Mouse (Mus musculus) E14TG2a.4 (cell line): Measurements from ENCODE around the gene Nfe2l2.

Experiments
- CTCF ChIP-seq: conservative IDR thresholded peaks from 2 replicates; pipeline ENCODE4 v1.5.1; 2014; ENCODE audit warnings: low read length
- NANOG ChIP-seq: IDR thresholded peaks from 2 replicates; pipeline ENCODE4 v1.6.1; 2014; ENCODE audit warnings: borderline replicate concordance, low read length, mixed read lengths
- POU5F1 ChIP-seq: IDR thresholded peaks from 2 replicates; pipeline ENCODE4 v1.6.1; 2014; ENCODE audit warnings: low read length, borderline replicate concordance

DNA sequence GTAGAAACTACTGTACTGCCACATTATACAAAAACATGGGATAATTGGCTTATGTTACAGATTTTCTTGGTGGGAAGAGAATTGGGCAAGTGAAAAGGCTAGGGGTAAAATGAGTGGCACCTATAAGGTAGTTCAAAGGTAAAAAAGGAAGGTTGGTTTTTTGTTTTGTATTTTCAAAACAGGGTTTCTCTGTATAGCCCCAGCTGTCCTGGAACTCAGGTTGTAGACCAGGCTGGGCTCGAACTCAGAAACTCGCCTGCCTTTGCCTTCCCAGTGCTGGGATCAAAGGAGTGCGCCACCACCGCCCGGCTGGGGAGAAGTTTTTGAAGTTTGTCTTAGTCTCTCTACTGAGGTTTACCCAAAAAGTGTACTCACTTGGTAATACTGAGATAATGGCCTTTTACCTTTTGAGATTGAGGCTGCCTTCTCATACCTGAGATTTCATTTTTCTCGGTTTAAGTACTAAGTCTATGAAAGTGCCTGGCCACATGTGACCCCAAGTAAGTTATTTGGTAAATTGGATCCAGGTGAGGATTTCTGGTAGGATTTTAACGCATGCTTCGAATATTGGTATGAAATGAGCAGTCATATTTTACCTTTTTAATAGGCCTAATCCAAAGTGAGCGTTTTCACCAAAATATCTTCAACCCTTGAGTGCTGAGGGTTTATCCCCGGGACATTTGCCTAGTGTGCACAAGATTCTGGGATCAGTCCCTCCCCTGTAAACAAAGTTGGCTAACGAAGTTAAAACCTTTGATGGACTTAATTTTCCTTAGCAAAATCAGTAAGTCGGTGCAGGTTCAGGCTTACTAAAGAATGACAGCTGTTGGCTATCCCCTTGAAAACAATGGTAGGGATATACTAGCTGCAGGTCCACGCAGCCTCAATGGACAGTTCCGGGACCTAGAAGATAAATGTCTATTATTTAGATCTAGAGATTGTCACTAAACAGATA lies 34.7 kb downstream of the Nfe2l2 start:
- no peak for TF ChIP-seq CTCF
- no peak for TF ChIP-seq NANOG
- TF ChIP-seq POU5F1: no peak
